Mouse (Mus musculus) CH12.LX (cell line): ENCODE measurements at regions not wholly inside any gene's neighbourhood (a gene's known extent, or its start where the extent isn't known, plus 50 kb on each side); places are given as distances from the start of the nearest gene placed in this dataset.
"Not testable (repeated sequence)": the region's sequence is repeated elsewhere in the genome, so short reads cannot be mapped to it uniquely, and the experiment has no call there.

Source experiments
- EP300 ChIP-seq: IDR thresholded peaks from 2 replicates; pipeline ENCODE4 v1.6.1; 2011; ENCODE audit warnings: low read length, improper control_type of control experiment
- IRF4 ChIP-seq: IDR thresholded peaks from 2 replicates; pipeline ENCODE4 v1.6.1; 2014; ENCODE audit warnings: low read depth, mild to moderate bottlenecking, inconsistent platforms, low read length, improper control_type of control experiment

DNA sequence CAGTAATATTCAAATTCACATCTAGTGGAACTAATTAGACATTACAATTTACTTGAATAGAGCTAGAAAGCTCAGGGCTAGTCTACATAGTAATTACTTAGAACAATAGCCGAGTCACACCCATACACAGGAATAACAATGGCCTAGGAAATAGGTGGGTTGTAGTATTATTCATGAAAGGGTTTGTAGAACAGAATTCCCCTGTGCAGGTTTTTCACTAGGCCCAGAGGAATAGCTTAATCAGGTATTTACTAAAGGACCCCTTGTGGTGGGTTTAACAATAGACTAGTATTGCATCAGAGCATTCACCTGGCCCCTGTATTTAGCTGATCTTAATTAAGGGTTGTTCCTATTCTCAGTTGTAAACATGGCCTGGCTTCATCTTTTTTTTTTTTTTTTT is 297.9 kb downstream of the Lrrc3b start:
- TF ChIP-seq IRF4, EP300: not testable (repeated sequence)
